Mouse (Mus musculus) CH12.LX (cell line): ENCODE measurements around the gene Abca1. TPM values are rescaled to one million over a fixed set of nuclear protein-coding genes. Genes with fewer than 3 reads are reported as not detected.

Experiments used
- DNase-seq: peaks from one replicate; pipeline ENCODE4 v3.0.0-alpha.2; 2013; ENCODE audit errors: extremely low read depth
- H3K27ac ChIP-seq: 2 replicates; pipeline ENCODE4 v1.5.1; 2012; ENCODE audit warnings: low read depth, mild to moderate bottlenecking, control low read depth, moderate library complexity; ENCODE audit not compliant: insufficient read depth
- H3K27me3 ChIP-seq: replicated peaks from 2 replicates; pipeline ENCODE3; 2012; ENCODE audit warnings: inconsistent platforms
- H3K36me3 ChIP-seq, 2 experiments: replicated peaks in 1 of 2; 2 replicates each; pipeline versions ENCODE3 to v1.6.1; 2012; ENCODE audit warnings: inconsistent platforms in 1 of 2, low read length in 1 of 2, mild to moderate bottlenecking in 1 of 2, mixed read lengths in 1 of 2, moderate library complexity in 1 of 2; ENCODE audit not compliant: control insufficient read depth in 1 of 2, insufficient read depth in 1 of 2
- H3K4me1 ChIP-seq, 2 experiments: 2 replicates each; pipeline ENCODE4 v1.6.1; 2012; ENCODE audit warnings: inconsistent platforms in 1 of 2, moderate library complexity in 1 of 2; ENCODE audit not compliant: insufficient read depth in 2 of 2, control insufficient read depth in 1 of 2
- H3K4me2 ChIP-seq: 2 replicates; pipeline ENCODE4 v1.6.1; 2012; ENCODE audit warnings: low read depth, mild to moderate bottlenecking, control low read depth; ENCODE audit not compliant: poor library complexity, insufficient read depth, severe bottlenecking
- H3K4me3 ChIP-seq, 3 experiments: fragments of 150-350 bp in 1 of 3; sonication (generic) in 1 of 3; replicated peaks in 1 of 3; 2 replicates each; pipeline versions ENCODE3 to v1.5.1; 2011 to 2012; ENCODE audit warnings: low read depth in 2 of 3, low read length in 2 of 3, mild to moderate bottlenecking in 2 of 3, moderate library complexity in 2 of 3, control low read depth in 1 of 3, improper control_type of control experiment in 1 of 3, inconsistent platforms in 1 of 3, mixed read lengths in 1 of 3; ENCODE audit not compliant: poor library complexity in 1 of 3
- H3K79me2 ChIP-seq: replicated peaks from 2 replicates; pipeline ENCODE4 v1.6.1; 2012; ENCODE audit warnings: mild to moderate bottlenecking, moderate library complexity; ENCODE audit not compliant: control insufficient read depth, poor library complexity, insufficient read depth, severe bottlenecking; ENCODE audit errors: extremely low read depth
- H3K9ac ChIP-seq: 2 replicates; pipeline ENCODE4 v1.6.1; 2012; ENCODE audit warnings: low read depth, mild to moderate bottlenecking, control low read depth, moderate library complexity; ENCODE audit not compliant: insufficient read depth
- H3K9me3 ChIP-seq: replicated peaks from 2 replicates; pipeline ENCODE3; 2012; ENCODE audit warnings: low read length, inconsistent platforms, mixed read lengths
- CHD1 ChIP-seq: IDR thresholded peaks from 2 replicates; pipeline ENCODE4 v1.6.1; 2012; ENCODE audit warnings: low read depth, low read length, improper control_type of control experiment, inconsistent platforms
- CTCF ChIP-seq, 2 experiments: IDR thresholded peaks in 1 of 2; conservative IDR thresholded peaks in 1 of 2; 2 replicates each; pipeline ENCODE4 v1.5.1; 2011 to 2012; ENCODE audit warnings: low read depth in 2 of 2, low read length in 2 of 2, improper control_type of control experiment in 1 of 2, inconsistent platforms in 1 of 2, mild to moderate bottlenecking in 1 of 2, moderate library complexity in 1 of 2
- E2F4 ChIP-seq: IDR thresholded peaks from 2 replicates; pipeline ENCODE4 v1.6.1; 2011; ENCODE audit warnings: low read depth, low read length, improper control_type of control experiment; ENCODE audit not compliant: insufficient replicate concordance
- ETS1 ChIP-seq: conservative IDR thresholded peaks from 2 replicates; pipeline ENCODE4 v1.6.1; 2012; ENCODE audit warnings: low read depth, mild to moderate bottlenecking, inconsistent platforms, low read length, improper control_type of control experiment, moderate library complexity
- JUN ChIP-seq: IDR thresholded peaks from 2 replicates; pipeline ENCODE4 v1.6.1; 2011; ENCODE audit warnings: low read depth, mild to moderate bottlenecking, low read length, improper control_type of control experiment, moderate library complexity; ENCODE audit not compliant: insufficient read depth
- JUND ChIP-seq: conservative IDR thresholded peaks from 2 replicates; pipeline ENCODE4 v1.6.1; 2011; ENCODE audit warnings: low read depth, low read length, improper control_type of control experiment
- MAFK ChIP-seq: IDR thresholded peaks from 2 replicates; pipeline ENCODE4 v1.6.1; 2011; ENCODE audit warnings: low read length, improper control_type of control experiment; ENCODE audit not compliant: insufficient replicate concordance
- MAX ChIP-seq: IDR thresholded peaks from 2 replicates; pipeline ENCODE4 v1.6.1; 2011; ENCODE audit warnings: low read length, improper control_type of control experiment
- MAZ ChIP-seq: IDR thresholded peaks from 2 replicates; pipeline ENCODE4 v1.6.1; 2012; ENCODE audit warnings: low read depth, mild to moderate bottlenecking, inconsistent platforms, low read length, improper control_type of control experiment, moderate library complexity
- RAD21 ChIP-seq: IDR thresholded peaks from 2 replicates; pipeline ENCODE4 v1.6.1; 2011; ENCODE audit warnings: low read depth, mild to moderate bottlenecking, low read length, improper control_type of control experiment, moderate library complexity
- SIN3A ChIP-seq: IDR thresholded peaks from 2 replicates; pipeline ENCODE4 v1.6.1; 2012; ENCODE audit warnings: low read length, improper control_type of control experiment, inconsistent platforms
- TCF12 ChIP-seq: IDR thresholded peaks from 2 replicates; pipeline ENCODE4 v1.6.1; 2014; ENCODE audit warnings: low read depth, mild to moderate bottlenecking, inconsistent platforms, low read length, improper control_type of control experiment
- UBTF ChIP-seq: IDR thresholded peaks from 2 replicates; pipeline ENCODE4 v1.6.1; 2012; ENCODE audit warnings: low read depth, mild to moderate bottlenecking, inconsistent platforms, low read length, improper control_type of control experiment, moderate library complexity
- USF1 ChIP-seq: IDR thresholded peaks from 2 replicates; pipeline ENCODE4 v1.6.1; 2014; ENCODE audit warnings: low read depth, mild to moderate bottlenecking, inconsistent platforms, low read length, improper control_type of control experiment
- USF2 ChIP-seq: conservative IDR thresholded peaks from 2 replicates; pipeline ENCODE4 v1.6.1; 2011; ENCODE audit warnings: low read depth, low read length, improper control_type of control experiment
- ZC3H11A ChIP-seq: IDR thresholded peaks from 2 replicates; pipeline ENCODE4 v1.6.1; 2012; ENCODE audit warnings: low read depth, mild to moderate bottlenecking, inconsistent platforms, low read length, improper control_type of control experiment
- ZNF384 ChIP-seq: IDR thresholded peaks from 2 replicates; pipeline ENCODE4 v1.6.1; 2012; ENCODE audit warnings: low read depth, low read length, improper control_type of control experiment, inconsistent platforms
- dilution Hi-C: fragments of 300-500 bp; cut with MboI; formaldehyde crosslinking; loops from 2 replicates; pipeline ENCODE4 v1.14.3; 2020; ENCODE audit warnings: low sequenced_read_pairs; ENCODE audit not compliant: extremely low pct_unique_long_range_greater_than_20kb, extremely low pct_ligation_motif_present
- in situ Hi-C: fragments of 300-500 bp; cut with MboI; formaldehyde crosslinking; loops from 3 replicates; pipeline ENCODE4 v1.14.3; 2019; ENCODE audit warnings: low sequenced_read_pairs, low pct_ligation_motif_present, low pct_unique_long_range_greater_than_20kb, mixed read lengths
- polyA plus RNA-seq: library from polyadenylated mRNA; unstranded; fragments of >175 nt; gene quantifications from 2 replicates; pipeline ENCODE4 v1.2.1, GENCODE M21; 2012; ENCODE audit warnings: low read depth; ENCODE audit not compliant: insufficient read length
- total RNA-seq, 2 experiments: library from RNA; depleted of rRNA; stranded (reverse); fragments of 300-350 nt in 1 of 2; fragments of >200 nt in 1 of 2; gene quantifications; 2 replicates each; pipeline ENCODE4 v1.2.3; 2012 to 2014

Abca1 gene
- total and polyA plus RNA-seq, 3 experiments = 0.13 to 0.46 (median 0.35) TPM

DNA sequence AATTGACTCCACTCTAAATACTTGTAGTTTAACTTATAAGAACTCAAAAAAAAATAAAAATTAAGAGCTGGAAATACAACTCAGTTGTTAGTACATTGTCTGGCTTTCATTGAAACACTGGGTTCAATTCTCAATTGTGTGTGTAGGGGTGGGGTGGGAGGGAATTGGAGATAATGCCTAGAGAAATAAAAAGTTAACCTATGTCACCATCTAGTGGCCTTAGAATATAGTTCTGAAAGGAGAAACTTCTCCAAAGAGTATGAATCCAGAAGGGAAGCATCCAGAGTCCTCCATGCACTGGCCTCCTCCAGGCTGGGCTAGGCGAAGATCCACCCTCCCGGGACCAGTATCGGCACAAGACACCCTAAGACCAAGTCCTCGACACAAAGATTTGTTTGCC is 150.5 kb downstream of the Abca1 start:
- in situ Hi-C loops = no loop called here
- Histone ChIP-seq H3K27ac (no peak overlapping the region), H3K4me1 (peaks cover 0 to 17% of the 10 kb centered on the region in 2 experiments; a peak in 2 of 4 replicates), H3K36me3 (no peaks in the 10 kb centered on the region), H3K79me2 (no peaks in the 10 kb centered on the region), H3K9ac (no peak overlapping the region), H3K4me2 (no peak overlapping the region), H3K27me3 (no peaks in the 10 kb centered on the region), H3K4me3 (no peak overlapping the region), H3K9me3 (no peaks in the 10 kb centered on the region)
- dilution Hi-C loops = no loop called here
- peak; percentile 9 for DNase-seq
- TF ChIP-seq MAFK = no peak
- TF ChIP-seq CTCF (conservative IDR thresholded peaks at IDR 0.05 in 1 of 2, IDR thresholded peaks at IDR 0.05 in 1 of 2; ENCODE audit: low read depth in 2 of 2, low read length in 2 of 2) = peak in 1 of 2 experiments; percentile 14; a peak in 1 of 4 replicates
- peak; percentile 22 for TF ChIP-seq RAD21
- no peak for TF ChIP-seq TCF12

- TF ChIP-seq ZC3H11A (no peak), USF2 (no peak), MAZ (no peak), MAX (no peak), CHD1 (no peak), JUN (no peak), ETS1 (no peak), ZNF384 (no peak), E2F4 (no peak), SIN3A (no peak), UBTF (no peak), MAFK (no peak)
- Histone ChIP-seq H3K27ac (no peak overlapping the region), H3K4me3 (no peak overlapping the region), H3K79me2 (no peaks in the 10 kb centered on the region), H3K4me1 (no peaks in the 10 kb centered on the region), H3K36me3 (no peaks in the 10 kb centered on the region), H3K4me2 (no peak overlapping the region), H3K9me3 (no peaks in the 10 kb centered on the region), H3K27me3 (no peaks in the 10 kb centered on the region), H3K9ac (no peak overlapping the region)
- in situ Hi-C loops = no loop called here
- peak; percentile 8 for DNase-seq
- dilution Hi-C loops = no loop called here
Observed at GRCm38 (mm10) chr4:53000154-53000553, 159.5 kb downstream of the Abca1 start.

- no peaks in the 10 kb centered on the region for H3K79me2 ChIP-seq
- in situ Hi-C loops = no loop called here
- TF ChIP-seq JUND = no peak
- TF ChIP-seq USF1 = no peak
- no peaks in the 10 kb centered on the region for H3K4me1 ChIP-seq
- H3K9me3 ChIP-seq = no peaks in the 10 kb centered on the region
- H3K36me3 ChIP-seq = no peaks in the 10 kb centered on the region
- H3K9ac ChIP-seq = no peak overlapping the region
- no peak overlapping the region for H3K4me2 ChIP-seq
- H3K4me3 ChIP-seq = no peak overlapping the region
- dilution Hi-C loops = no loop called here
- no peaks in the 10 kb centered on the region for H3K27me3 ChIP-seq
- H3K27ac ChIP-seq = no peak overlapping the region
- no peak for DNase-seq
Observed at GRCm38 (mm10) chr4:52999449-52999848, 160.2 kb downstream of the Abca1 start.
